9 mouse cellular contexts compared by ENCODE assay signal in the genomic region with DNA sequence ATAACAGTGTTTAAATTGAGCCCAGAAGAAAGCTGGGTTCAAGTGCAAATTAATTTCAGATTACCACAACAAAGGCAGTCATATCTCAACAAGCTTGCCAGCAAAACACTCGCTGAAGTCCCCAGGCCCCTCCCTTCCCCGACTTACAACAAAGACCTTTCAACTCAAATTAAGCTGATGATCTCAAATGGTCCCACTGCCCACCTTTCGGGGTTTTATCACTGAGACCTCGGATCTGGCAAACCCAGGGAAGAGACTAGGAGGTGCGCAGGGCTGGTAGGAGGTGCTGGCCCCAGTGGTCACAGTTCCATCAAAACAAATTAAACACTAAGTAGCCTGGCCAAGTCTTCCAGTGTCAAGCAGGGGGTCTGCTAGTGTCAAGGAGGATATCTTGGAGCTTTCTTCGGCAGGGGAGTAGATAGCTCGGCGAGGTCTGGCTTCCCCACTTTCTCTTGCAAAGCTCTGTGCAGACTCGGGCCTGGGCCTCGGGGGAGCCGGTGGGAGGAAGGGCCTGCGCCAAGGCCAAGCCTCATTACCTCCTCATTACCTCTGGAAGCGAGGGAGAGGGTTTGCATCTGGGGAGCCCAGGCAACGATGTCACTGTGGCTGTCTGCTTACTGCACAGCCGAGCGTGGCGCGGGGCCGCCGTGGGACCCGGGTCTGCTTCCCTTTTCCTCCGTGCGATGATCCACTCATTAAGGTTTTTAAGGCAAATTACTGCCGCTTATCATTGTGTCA.
A peak's percentile ranks its signal among the peaks of the same experiment; 100 is the strongest.
DNase-seq lines count a peak whose midpoint lies in the region; ATAC-seq and TF ChIP-seq lines count a peak whose summit lies in the region.
"Had no signal": no experiment of that assay in that cellular context is flagged by ENCODE, and none has a peak within 500 bp of the region (broad histone marks: within the 10 kb centered on the region; RNA-seq: fewer than 3 reads in every experiment).

No protein-coding gene starts in this region.

- no peaks in the 10 kb centered on the region for H3K9me3 ChIP-seq in kidney, embryonic 15.5 days (replicated peaks)
- no peaks in the 10 kb centered on the region for H3K9me3 ChIP-seq in embryonic facial prominence, embryonic 12.5 days
- H3K9me3 ChIP-seq in hindbrain, embryonic 11.5 days (ENCODE audit: control insufficient read depth, low read length) = no peaks in the 10 kb centered on the region
- no peaks in the 10 kb centered on the region for H3K9me3 ChIP-seq in midbrain, embryonic 15.5 days

- H3K36me3 ChIP-seq in kidney, embryonic 15.5 days = no peaks in the 10 kb centered on the region
- no peaks in the 10 kb centered on the region for H3K36me3 ChIP-seq in embryonic facial prominence, embryonic 12.5 days
- no peaks in the 10 kb centered on the region for H3K36me3 ChIP-seq in hindbrain, embryonic 11.5 days (ENCODE audit: control insufficient read depth, insufficient read depth, low read length)
- no peaks in the 10 kb centered on the region for H3K36me3 ChIP-seq in midbrain, embryonic 15.5 days (replicated peaks)

- intact Hi-C loops in left cerebral cortex, adult 2 months (cut with DNase I) = loop anchor here (10.0 kb wide), 1 partner anchor 401 kb away; the partner anchor contains the start of gene Irx1

- no peak overlapping the region for H3K27ac ChIP-seq in kidney, embryonic 15.5 days
- no peak overlapping the region for H3K27ac ChIP-seq in embryonic facial prominence, embryonic 12.5 days
- peak overlapping the region; percentile 51; the same call in 1 of the 2 replicates for H3K27ac ChIP-seq in hindbrain, embryonic 11.5 days (ENCODE audit: low read depth, low read length)
- H3K27ac ChIP-seq in midbrain, embryonic 15.5 days = 0 out of 2 replicates have a peak overlapping the region, but pooled peaks have one; percentile 18
- H3K27ac ChIP-seq in left cerebral cortex, adult 2 months = no peak overlapping the region

- no peak for DNase-seq in kidney, adult 11 months
- DNase-seq in hindbrain, embryonic 11.5 days (ENCODE audit: low spot score) = peak; percentile 65
- no peak for DNase-seq in spleen, adult 12 weeks (ENCODE audit: low spot score)
- no peak for DNase-seq in right cerebral cortex, postnatal 10 days (ENCODE audit: low spot score in 2 of 2)
- DNase-seq in left cerebral cortex, adult 2 months (ENCODE audit: extremely low spot score in 1 of 2, low spot score in 2 of 2) = no peak
- DNase-seq: adrenal gland, postnatal 14 days had no signal

- peaks cover 72% of the 10 kb centered on the region for H3K27me3 ChIP-seq in kidney, embryonic 15.5 days
- peaks cover 29% of the 10 kb centered on the region; the same call in 1 of the 2 replicates for H3K27me3 ChIP-seq in embryonic facial prominence, embryonic 12.5 days
- no peaks in the 10 kb centered on the region for H3K27me3 ChIP-seq in hindbrain, embryonic 11.5 days (ENCODE audit: control insufficient read depth, insufficient read depth, low read length)
- H3K27me3 ChIP-seq in midbrain, embryonic 15.5 days (replicated peaks) = peaks cover 17% of the 10 kb centered on the region

- peaks cover 21% of the 10 kb centered on the region for H3K4me1 ChIP-seq in kidney, embryonic 15.5 days
- peaks cover 11% of the 10 kb centered on the region for H3K4me1 ChIP-seq in embryonic facial prominence, embryonic 12.5 days
- H3K4me1 ChIP-seq in hindbrain, embryonic 11.5 days (replicated peaks; ENCODE audit: control insufficient read depth, insufficient read depth, low read length) = peaks cover 4% of the 10 kb centered on the region; the same call in 1 of the 2 replicates
- peaks cover 14% of the 10 kb centered on the region for H3K4me1 ChIP-seq in midbrain, embryonic 15.5 days

- H3K9ac ChIP-seq in kidney, embryonic 15.5 days = no peak overlapping the region
- no peak overlapping the region for H3K9ac ChIP-seq in embryonic facial prominence, embryonic 12.5 days
- no peak overlapping the region for H3K9ac ChIP-seq in hindbrain, embryonic 11.5 days (ENCODE audit: low read depth, low read length)
- no peak overlapping the region for H3K9ac ChIP-seq in midbrain, embryonic 15.5 days

- ATAC-seq in kidney, embryonic 15.5 days (replicated peaks; ENCODE audit: low FRiP score) = peak; percentile 92
- ATAC-seq in embryonic facial prominence, embryonic 12.5 days (ENCODE audit: insufficient number of reproducible peaks, insufficient read depth, low FRiP score, low TSS enrichment) = peak; percentile 72; the same call in 1 of the 2 replicates
- peak; percentile 84 for ATAC-seq in hindbrain, embryonic 11.5 days (ENCODE audit: low FRiP score)
- peak; percentile 79 for ATAC-seq in midbrain, embryonic 15.5 days (replicated peaks)

- H3K4me3 ChIP-seq in kidney, embryonic 15.5 days (replicated peaks) = peak overlapping the region; percentile 28
- no peak overlapping the region for H3K4me3 ChIP-seq in embryonic facial prominence, embryonic 12.5 days
- no peak overlapping the region for H3K4me3 ChIP-seq in hindbrain, embryonic 11.5 days (ENCODE audit: low read depth, low read length)
- H3K4me3 ChIP-seq in midbrain, embryonic 15.5 days = peak overlapping the region; percentile 7; the same call in 1 of the 2 replicates
- no peak overlapping the region for H3K4me3 ChIP-seq in left cerebral cortex, adult 2 months

- 5% methylated on average over 24 of the region's 24 CpGs for WGBS in kidney, embryonic 15.5 days
- WGBS in embryonic facial prominence, embryonic 12.5 days = 13% methylated on average over 24 of the region's 24 CpGs
- WGBS in hindbrain, embryonic 11.5 days = 14% methylated on average over 24 of the region's 24 CpGs
- 9% methylated on average over 24 of the region's 24 CpGs for WGBS in midbrain, embryonic 15.5 days

- TF ChIP-seq CTCF in left cerebral cortex, adult 2 months (IDR thresholded peaks at IDR 0.05) = no peak

- H3K4me2 ChIP-seq in kidney, embryonic 15.5 days = peak overlapping the region; percentile 59
- H3K4me2 ChIP-seq in embryonic facial prominence, embryonic 12.5 days (replicated peaks) = peak overlapping the region; percentile 40
- peak overlapping the region; percentile 12 for H3K4me2 ChIP-seq in hindbrain, embryonic 11.5 days (replicated peaks; ENCODE audit: low read depth, low read length)
- H3K4me2 ChIP-seq in midbrain, embryonic 15.5 days = peak overlapping the region; percentile 44

Comparison
In these comparisons a context has a peak if more than half of its experiments do, and no peak if none do; other contexts are left out.
1. H3K27ac ChIP-seq: peak in hindbrain, embryonic 11.5 days (single experiment) and midbrain, embryonic 15.5 days (single experiment); none in kidney, embryonic 15.5 days (single experiment), embryonic facial prominence, embryonic 12.5 days (single experiment) and left cerebral cortex, adult 2 months (single experiment).
2. H3K4me3 ChIP-seq: peak in kidney, embryonic 15.5 days (single experiment) and midbrain, embryonic 15.5 days (single experiment); none in embryonic facial prominence, embryonic 12.5 days (single experiment), hindbrain, embryonic 11.5 days (single experiment) and left cerebral cortex, adult 2 months (single experiment).
3. Peak in every context shown above with its lines, with median percentiles within 50 percentile points of each other: ATAC-seq and H3K4me2 ChIP-seq.